Mouse (Mus musculus) midbrain, postnatal 0 days (tissue): ENCODE data around the gene Rnf212. TPM values are rescaled to one million over a fixed set of nuclear protein-coding genes. Genes with fewer than 3 reads are reported as not detected.

Source experiments
- ATAC-seq: fragments of 200-750 bp; cut with Nextera tagmentation; 2 replicates; pipeline ENCODE4 v1.8.0; 2017; ENCODE audit warnings: moderate number of reproducible peaks, mild to moderate bottlenecking, moderate TSS enrichment, moderate library complexity; ENCODE audit not compliant: low FRiP score
- DNase-seq: peaks from one replicate; pipeline ENCODE4 v3.0.0-alpha.2; 2015; ENCODE audit warnings: low spot score
- H3K27ac ChIP-seq: fragments of 300-500 bp; sonication (generic); 2 replicates; pipeline ENCODE4 v1.5.1; 2014; ENCODE audit warnings: low read depth, mild to moderate bottlenecking, low read length, mixed read lengths
- H3K27me3 ChIP-seq: fragments of 300-500 bp; sonication (generic); 2 replicates; pipeline ENCODE4 v1.6.1; 2014; ENCODE audit warnings: low read length, control low read depth, mixed read lengths; ENCODE audit not compliant: insufficient read depth
- H3K36me3 ChIP-seq: fragments of 300-500 bp; sonication (generic); 2 replicates; pipeline ENCODE4 v1.6.1; 2014; ENCODE audit warnings: low read length, control low read depth, mixed read lengths; ENCODE audit not compliant: insufficient read depth
- H3K4me1 ChIP-seq: fragments of 300-500 bp; sonication (generic); 2 replicates; pipeline ENCODE4 v1.6.1; 2014; ENCODE audit warnings: mild to moderate bottlenecking, control low read depth, antibody characterized with exemption, low read length, mixed read lengths; ENCODE audit not compliant: insufficient read depth
- H3K4me2 ChIP-seq: fragments of 300-500 bp; sonication (generic); 2 replicates; pipeline ENCODE4 v1.6.1; 2014; ENCODE audit warnings: low read depth, mild to moderate bottlenecking, low read length, mixed read lengths; ENCODE audit not compliant: poor library complexity, severe bottlenecking
- H3K4me3 ChIP-seq: fragments of 300-500 bp; sonication (generic); 2 replicates; pipeline ENCODE4 v1.5.1; 2014; ENCODE audit warnings: low read depth, mild to moderate bottlenecking, low read length, moderate library complexity
- H3K9ac ChIP-seq: fragments of 300-500 bp; sonication (generic); replicated peaks from 2 replicates; pipeline ENCODE4 v1.6.1; 2014; ENCODE audit warnings: mild to moderate bottlenecking, low read length, moderate library complexity, mixed read lengths; ENCODE audit not compliant: poor library complexity, severe bottlenecking
- H3K9me3 ChIP-seq: fragments of 300-500 bp; sonication (generic); 2 replicates; pipeline ENCODE4 v1.6.1; 2016; ENCODE audit warnings: low read length, control low read depth
- CTCF ChIP-seq: IDR thresholded peaks from 2 replicates; pipeline ENCODE4 v1.5.1; 2016; ENCODE audit warnings: antibody characterized with exemption, mild to moderate bottlenecking
- WGBS: fragments of 180-500 bp; shearing (Covaris S2); extraction: QIAGEN DNeasy Blood & Tissue Kit; methylation state at CpG from one replicate; pipeline ENCODE4 v1.1.7; 2014; 5-methylcytosine and 5-hydroxymethylcytosine counted together
- polyA plus RNA-seq: library from polyadenylated mRNA; unstranded; fragments of >200 nt; fragmentation: Nextera tagmentation; extraction: Ambion mirVana; gene quantifications from 2 replicates; pipeline ENCODE4 v1.2.1, GENCODE M21; 2015
- total RNA-seq: library from RNA; depleted of rRNA; stranded (reverse); fragments of >200 nt; gene quantifications from 2 replicates; pipeline ENCODE4 v1.2.3, GENCODE M21; 2014

Rnf212 gene
- total and polyA plus RNA-seq, 2 experiments from 2014 or later = not detected

- no peaks in the 10 kb centered on the region for H3K27me3 ChIP-seq
- H3K4me2 ChIP-seq = no peak overlapping the region
- no peak for DNase-seq
- no peak for ATAC-seq
- 52% methylated on average over 2 of the region's 2 CpGs for WGBS
- H3K4me1 ChIP-seq = no peaks in the 10 kb centered on the region
- no peak for TF ChIP-seq CTCF
- no peak overlapping the region for H3K27ac ChIP-seq
- no peak overlapping the region for H3K4me3 ChIP-seq
- H3K9me3 ChIP-seq = no peaks in the 10 kb centered on the region
- no peak overlapping the region for H3K9ac ChIP-seq
- no peaks in the 10 kb centered on the region for H3K36me3 ChIP-seq
These were observed 32.2 kb downstream of the Rnf212 start for GRCm38 (mm10) chr5:108742596-108742995.

DNA sequence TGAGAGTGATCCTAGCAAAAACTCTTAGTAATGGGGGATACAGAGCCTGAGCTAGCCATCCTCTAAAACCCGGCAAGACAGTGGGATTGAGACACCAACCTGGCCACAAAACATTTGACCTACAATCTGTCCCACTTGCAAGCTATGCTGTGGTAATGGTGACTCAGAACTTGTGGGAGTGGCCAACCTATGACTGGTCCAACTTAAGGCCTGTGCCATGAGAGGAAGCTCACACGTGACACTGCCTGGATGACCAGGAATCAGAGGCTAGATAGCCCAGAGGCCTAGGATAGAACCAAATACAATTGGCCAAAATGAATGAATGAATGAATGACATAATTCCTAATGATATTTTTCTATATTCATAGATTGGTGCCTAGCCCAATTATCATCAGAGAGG lies 32.9 kb downstream of the Rnf212 start:
- 80% methylated on average over 2 of the region's 2 CpGs for WGBS
- no peaks in the 10 kb centered on the region for H3K4me1 ChIP-seq

DNA sequence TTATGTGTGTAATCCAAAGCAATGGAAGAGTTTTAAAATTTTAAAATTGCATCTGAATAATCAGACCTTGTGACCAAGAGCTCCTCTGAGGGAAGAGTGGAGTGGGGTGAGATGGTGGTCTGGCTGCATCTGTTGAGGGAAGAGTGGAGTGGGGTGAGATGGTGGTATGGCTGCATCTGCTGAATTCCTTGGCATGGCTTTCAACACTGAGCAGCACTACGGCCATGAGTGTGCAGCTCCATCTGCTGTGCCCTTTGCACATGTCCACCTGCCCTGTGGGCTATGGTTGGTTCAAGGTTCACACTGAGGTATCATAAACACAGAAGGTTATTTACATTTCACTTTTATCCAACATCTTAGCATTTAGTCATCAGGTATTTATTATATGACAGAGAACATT lies 47.4 kb downstream of the Rnf212 start:
- no peaks in the 10 kb centered on the region for H3K9me3 ChIP-seq
- H3K4me1 ChIP-seq = no peaks in the 10 kb centered on the region
- 89% methylated on average over 1 of the region's 1 CpGs for WGBS
- H3K36me3 ChIP-seq = no peaks in the 10 kb centered on the region
- no peak overlapping the region for H3K4me3 ChIP-seq
- H3K4me2 ChIP-seq = no peak overlapping the region
- no peak for DNase-seq
- no peak overlapping the region for H3K27ac ChIP-seq
- H3K27me3 ChIP-seq = no peaks in the 10 kb centered on the region
- no peak for TF ChIP-seq CTCF
- no peak overlapping the region for H3K9ac ChIP-seq
- ATAC-seq = no peak

More for the DNA sequence above, 32.9 kb downstream of the Rnf212 start:
- ATAC-seq (no peak), DNase-seq (no peak)
- Histone ChIP-seq H3K36me3 (no peaks in the 10 kb centered on the region), H3K27ac (no peak overlapping the region), H3K27me3 (no peaks in the 10 kb centered on the region), H3K9ac (no peak overlapping the region), H3K4me2 (no peak overlapping the region), H3K9me3 (no peaks in the 10 kb centered on the region), H3K4me3 (no peak overlapping the region)
- TF ChIP-seq CTCF = no peak

DNA sequence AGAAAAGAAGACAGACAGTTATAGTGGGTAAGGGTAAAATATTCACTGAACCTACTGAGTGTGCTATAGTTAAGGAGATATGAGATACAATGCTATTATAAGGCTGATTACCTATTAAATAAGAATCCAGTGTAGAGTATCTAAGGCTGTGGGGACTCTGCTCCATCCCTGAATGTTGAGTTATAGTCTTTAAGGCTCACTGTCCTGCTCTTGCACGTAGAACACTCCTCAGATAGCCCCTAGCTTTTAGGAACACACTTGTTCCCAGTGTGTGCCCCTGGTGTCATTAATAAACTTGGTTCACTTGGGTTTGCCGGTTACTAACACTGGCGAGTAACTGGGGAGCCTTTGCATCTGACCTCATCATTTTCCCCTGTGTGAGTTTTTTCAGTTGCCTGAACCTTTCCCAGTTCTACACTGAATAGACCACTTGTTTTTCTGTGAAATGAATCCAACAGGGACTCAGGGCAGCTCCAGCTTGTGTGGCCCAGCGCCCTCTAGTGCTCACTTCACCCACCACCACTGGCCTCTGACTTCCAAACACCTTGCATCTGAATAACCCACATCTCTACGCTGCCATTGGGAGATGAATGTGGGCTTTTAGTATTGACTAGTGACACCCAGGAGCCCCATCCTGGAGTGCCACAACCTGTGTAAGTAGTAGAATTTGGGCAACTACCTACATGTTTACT lies 48.1 kb downstream of the Rnf212 start:
- no peak overlapping the region for H3K9ac ChIP-seq
- TF ChIP-seq CTCF = peak; percentile 79
- ATAC-seq (peak; percentile 82), DNase-seq (peak; percentile 76)
- no peaks in the 10 kb centered on the region for H3K36me3 ChIP-seq
- 21% methylated on average over 5 of the region's 5 CpGs for WGBS
- no peak overlapping the region for H3K4me2 ChIP-seq
- H3K27ac ChIP-seq = no peak overlapping the region
- no peaks in the 10 kb centered on the region for H3K27me3 ChIP-seq
- no peaks in the 10 kb centered on the region for H3K9me3 ChIP-seq
- H3K4me3 ChIP-seq = no peak overlapping the region
- H3K4me1 ChIP-seq = no peaks in the 10 kb centered on the region

GRCm38 (mm10) chr5:108724006-108724405 lies 50.8 kb downstream of the Rnf212 start:
- DNase-seq (no peak), ATAC-seq (no peak)
- WGBS = 89% methylated on average over 2 of the region's 2 CpGs
- TF ChIP-seq CTCF = no peak
- Histone ChIP-seq H3K36me3 (no peaks in the 10 kb centered on the region), H3K9ac (no peak overlapping the region), H3K27me3 (no peaks in the 10 kb centered on the region), H3K4me3 (no peak overlapping the region), H3K27ac (no peak overlapping the region), H3K9me3 (no peaks in the 10 kb centered on the region), H3K4me1 (no peaks in the 10 kb centered on the region), H3K4me2 (no peak overlapping the region)

- H3K4me1 ChIP-seq = no peaks in the 10 kb centered on the region
- H3K27me3 ChIP-seq = no peaks in the 10 kb centered on the region
- H3K27ac ChIP-seq = no peak overlapping the region
- H3K4me3 ChIP-seq = no peak overlapping the region
- no peaks in the 10 kb centered on the region for H3K9me3 ChIP-seq
- no peak overlapping the region for H3K4me2 ChIP-seq
- DNase-seq = no peak
- no peaks in the 10 kb centered on the region for H3K36me3 ChIP-seq
- no peak overlapping the region for H3K9ac ChIP-seq
- no peak for ATAC-seq
- 65% methylated on average over 7 of the region's 7 CpGs for WGBS
- no peak for TF ChIP-seq CTCF
These were observed 55.0 kb downstream of the Rnf212 start for GRCm38 (mm10) chr5:108719761-108720160.
